21 mouse cellular contexts compared by ENCODE assay signal in genomic region chr13:96172290-96172689, GRCm38 (mm10). TPM values are rescaled to one million over a fixed set of nuclear protein-coding genes. Genes with fewer than 3 reads are reported as not detected.
DNase-seq lines count a peak whose midpoint lies in the region; ATAC-seq lines count a peak whose summit lies in the region.
"Had no signal": no experiment of that assay in that cellular context is flagged by ENCODE, and none has a peak within 500 bp of the region (broad histone marks: within the 10 kb centered on the region; RNA-seq: fewer than 3 reads in every experiment).

No protein-coding gene starts in this region.

- H3K27me3 ChIP-seq in forebrain, embryonic 16.5 days (replicated peaks; ENCODE audit: control insufficient read depth, insufficient read depth, low read length) = no peaks in the 10 kb centered on the region
- H3K27me3 ChIP-seq: embryonic facial prominence, embryonic 12.5 days; forebrain, embryonic 13.5 days; forebrain, embryonic 15.5 days had no signal

- H3K4me2 ChIP-seq in forebrain, embryonic 16.5 days (ENCODE audit: low read length) = no peak overlapping the region
- H3K4me2 ChIP-seq: embryonic facial prominence, embryonic 12.5 days; forebrain, embryonic 13.5 days; forebrain, embryonic 15.5 days had no signal

- H3K4me3 ChIP-seq in forebrain, embryonic 16.5 days (replicated peaks; ENCODE audit: low read length) = no peak overlapping the region
- H3K4me3 ChIP-seq: embryonic facial prominence, embryonic 10.5 days; embryonic facial prominence, embryonic 12.5 days; forebrain, embryonic 13.5 days; forebrain, embryonic 15.5 days had no signal

- ATAC-seq in hematopoietic stem cell, adult 5-6 weeks (replicated peaks in 1 of 2; ENCODE audit: insufficient read depth in 1 of 2, low FRiP score in 2 of 2, low TSS enrichment in 1 of 2, low read depth in 1 of 2, poor library complexity in 2 of 2, severe bottlenecking in 2 of 2) = peak; percentile 42 to 81; a peak in 3 of 4 replicates
- ATAC-seq in forebrain, embryonic 16.5 days = no peak
- ATAC-seq: activated CD4-positive, CD25-positive, alpha-beta regulatory T cell, adult 4 months; forebrain, embryonic 13.5 days; forebrain, embryonic 15.5 days; Patski had no signal

- over 99% methylated on average over 3 of the region's 3 CpGs for WGBS in forebrain, embryonic 16.5 days

- DNase-seq in 416B (ENCODE audit: low read depth) (peak; percentile 3), A20 (ENCODE audit: low read depth, low spot score) (peak; percentile 13)
- peak; percentile 1 for DNase-seq in c-Kit-positive CD71-negative TER-119-negative erythroid progenitor cells, embryonic 14.5 days (ENCODE audit: low read depth)
- no peak for DNase-seq in kidney, postnatal 14 days
- DNase-seq in lung, adult 18-20 months = no peak
- DNase-seq: adrenal gland, adult 8-10 months; adrenal gland, postnatal 14 days; adrenal gland, postnatal 36 days; cerebellum, adult 11-12 months; cerebellum, adult 2 months; cerebellum, adult 9-10 months; cerebellum, postnatal 36 days had no signal

- no peak overlapping the region for H3K9ac ChIP-seq in forebrain, embryonic 16.5 days (replicated peaks; ENCODE audit: low read depth, low read length)
- H3K9ac ChIP-seq: embryonic facial prominence, embryonic 12.5 days; forebrain, embryonic 13.5 days; forebrain, embryonic 15.5 days had no signal

- H3K27ac ChIP-seq in forebrain, embryonic 16.5 days (ENCODE audit: low read length) = no peak overlapping the region
- H3K27ac ChIP-seq: embryonic facial prominence, embryonic 10.5 days; embryonic facial prominence, embryonic 12.5 days; forebrain, embryonic 13.5 days; forebrain, embryonic 15.5 days had no signal

- H3K9me3 ChIP-seq in forebrain, embryonic 16.5 days (ENCODE audit: control insufficient read depth, low read length) = no peaks in the 10 kb centered on the region
- H3K9me3 ChIP-seq: embryonic facial prominence, embryonic 10.5 days; embryonic facial prominence, embryonic 12.5 days; forebrain, embryonic 13.5 days; forebrain, embryonic 15.5 days; G1E had no signal

- H3K36me3 ChIP-seq in forebrain, embryonic 16.5 days (ENCODE audit: control insufficient read depth, insufficient read depth) = no peaks in the 10 kb centered on the region
- H3K36me3 ChIP-seq: embryonic facial prominence, embryonic 10.5 days; embryonic facial prominence, embryonic 12.5 days; forebrain, embryonic 15.5 days; G1E had no signal

- H3K4me1 ChIP-seq in forebrain, embryonic 16.5 days (replicated peaks; ENCODE audit: control insufficient read depth, insufficient read depth, low read length) = peaks cover 16% of the 10 kb centered on the region
- H3K4me1 ChIP-seq: embryonic facial prominence, embryonic 10.5 days had no signal

RNA-seq across cellular contexts. Expression of gene Sv2c, which starts 39.9 kb away (rescaled TPM):
- 1.4 TPM in 1 of 2 replicates, not detected in the other for total RNA-seq in hematopoietic stem cell, adult 5-6 weeks (2017)
- polyA plus RNA-seq in forebrain, embryonic 16.5 days (2015; fragmentation: Nextera tagmentation; extraction: Ambion mirVana) = 2.8 and 4.8 TPM in 2 replicates
- polyA plus RNA-seq: Patski had no signal

Comparison
In these comparisons a context has a peak if more than half of its experiments do, and no peak if none do; other contexts are left out.
1. DNase-seq: peak in 416B (single experiment), A20 (single experiment) and c-Kit-positive CD71-negative TER-119-negative erythroid progenitor cells, embryonic 14.5 days (single experiment); none in kidney, postnatal 14 days (single experiment) and lung, adult 18-20 months (0 of 2).